Mouse (Mus musculus): Measurements from ENCODE around the gene Myo1a. TPM values are rescaled to one million over a fixed set of nuclear protein-coding genes. Genes with fewer than 3 reads are reported as not detected.
"Not testable (repeated sequence)": the region's sequence is repeated elsewhere in the genome, so short reads cannot be mapped to it uniquely, and the experiment has no call there.

Gene Myo1a
- total and polyA plus RNA-seq, 3 experiments: 0.21 to 15.1 (median 1.1) TPM

- not testable (repeated sequence) for DNase-seq
Observed at GRCm38 (mm10) chr10:127762926-127763325, 58.0 kb downstream of the Myo1a start.

GRCm38 (mm10) chr10:127763914-127764680 is 59.1 kb downstream of the Myo1a start:
- DNase-seq: peak; percentile 7

GRCm38 (mm10) chr10:127766564-127766963 is 61.6 kb downstream of the Myo1a start:
- no peak for DNase-seq

Other genes with a start within 250 kb of the Myo1a start
- 1 to 10 TPM in 1 of 2 experiments, under 1 TPM in 1; 0.93 to 1.8 TPM for gene Stac3, start 203.5 kb upstream of the Myo1a start, total RNA-seq (2021)
- gene Stac3, start 203.5 kb upstream of the Myo1a start, polyA plus RNA-seq (2012; rRNA removed): 1.5 and 2.5 TPM in 2 replicates
- gene Ndufa4l2, start 190.2 kb upstream of the Myo1a start, total RNA-seq (2021): 10 to 100 TPM; 45.8 to 53.5 TPM
- gene Ndufa4l2, start 190.2 kb upstream of the Myo1a start, polyA plus RNA-seq (2012; rRNA removed): 86.0 and 107 TPM in 2 replicates
- gene Shmt2, start 182.7 kb upstream of the Myo1a start, total RNA-seq (2021): 10 to 100 TPM; 43.3 to 48.8 TPM
- gene Shmt2, start 182.7 kb upstream of the Myo1a start, polyA plus RNA-seq (2012; rRNA removed): 84.2 and 106 TPM in 2 replicates
- gene Nxph4, start 170.6 kb upstream of the Myo1a start, total RNA-seq (2021): 10 to 100 TPM in 1 of 2 experiments, 1 to 10 TPM in 1; 5.0 to 11.7 TPM
- 7.4 and 7.8 TPM in 2 replicates for gene Nxph4, start 170.6 kb upstream of the Myo1a start, polyA plus RNA-seq (2012; rRNA removed)
- gene Lrp1, start 84.0 kb upstream of the Myo1a start, total RNA-seq (2021): 100 to 1,000 TPM; 138 to 196 TPM
- gene Lrp1, start 84.0 kb upstream of the Myo1a start, polyA plus RNA-seq (2012; rRNA removed): 197 and 201 TPM in 2 replicates
- 100 to 1,000 TPM in 1 of 2 experiments, 10 to 100 TPM in 1; 88.3 to 109 TPM for gene Stat6, start 62.2 kb upstream of the Myo1a start, total RNA-seq (2021)
- gene Stat6, start 62.2 kb upstream of the Myo1a start, polyA plus RNA-seq (2012; rRNA removed): 67.6 and 83.8 TPM in 2 replicates
- 1 to 10 TPM; 4.6 to 9.1 TPM for gene Nemp1, start 38.3 kb upstream of the Myo1a start, total RNA-seq (2021)
- gene Nemp1, start 38.3 kb upstream of the Myo1a start, polyA plus RNA-seq (2012; rRNA removed): 1.5 and 2.6 TPM in 2 replicates
- 10 to 100 TPM; 16.9 to 26.6 TPM for gene Nab2, start 36.6 kb upstream of the Myo1a start, total RNA-seq (2021)
- gene Nab2, start 36.6 kb upstream of the Myo1a start, polyA plus RNA-seq (2012; rRNA removed): 35.9 and 38.7 TPM in 2 replicates
- not detected for gene Tac2, start 19.3 kb downstream of the Myo1a start, total RNA-seq (2021)
- gene Tac2, start 19.3 kb downstream of the Myo1a start, polyA plus RNA-seq (2012; rRNA removed): 0.18 and 0.38 TPM in 2 replicates
- 10 to 100 TPM; 11.0 to 11.8 TPM for gene Zbtb39, start 34.4 kb downstream of the Myo1a start, total RNA-seq (2021)
- gene Zbtb39, start 34.4 kb downstream of the Myo1a start, polyA plus RNA-seq (2012; rRNA removed): 5.6 and 5.8 TPM in 2 replicates
- gene Gpr182, start 46.6 kb downstream of the Myo1a start, total RNA-seq (2021): 1 to 10 TPM; 8.2 to 8.5 TPM
- gene Gpr182, start 46.6 kb downstream of the Myo1a start, polyA plus RNA-seq (2012; rRNA removed): 18.5 and 21.0 TPM in 2 replicates
- 1 to 10 TPM in 1 of 2 experiments, under 1 TPM in 1; 0.41 to 1.5 TPM for gene Rdh1, start 54.6 kb downstream of the Myo1a start, total RNA-seq (2021)
- gene Rdh1, start 54.6 kb downstream of the Myo1a start, polyA plus RNA-seq (2012; rRNA removed): 0.98 and 1.4 TPM in 2 replicates
- gene Rdh16f1, start 54.6 kb downstream of the Myo1a start, total RNA-seq (2021): 1 to 10 TPM; 1.1 to 2.9 TPM
- gene Rdh16f1, start 54.6 kb downstream of the Myo1a start, polyA plus RNA-seq (2012; rRNA removed): 1.5 TPM in 2 replicates
- under 1 TPM in 1 of 2 experiments, not detected in 1; 0.46 TPM for gene Rdh9, start 71.2 kb downstream of the Myo1a start, total RNA-seq (2021)
- 0.22 and 0.31 TPM in 2 replicates for gene Rdh9, start 71.2 kb downstream of the Myo1a start, polyA plus RNA-seq (2012; rRNA removed)
- gene Rdh16, start 96.0 kb downstream of the Myo1a start, total RNA-seq (2021): 1 to 10 TPM in 1 of 2 experiments, under 1 TPM in 1; 0.79 to 1.3 TPM
- 0.12 TPM in 1 of 2 replicates, not detected in the other for gene Rdh16, start 96.0 kb downstream of the Myo1a start, polyA plus RNA-seq (2012; rRNA removed)
- not detected for gene Rdh19, start 144.8 kb downstream of the Myo1a start, total RNA-seq (2021)
- not detected in 2 replicates for gene Rdh19, start 144.8 kb downstream of the Myo1a start, polyA plus RNA-seq (2012; rRNA removed)
- gene Rdh16f2, start 161.3 kb downstream of the Myo1a start, total RNA-seq (2021): under 1 TPM in 1 of 2 experiments, not detected in 1; 0.23 TPM
- gene Rdh16f2, start 161.3 kb downstream of the Myo1a start, polyA plus RNA-seq (2012; rRNA removed): not detected in 2 replicates
- 1 to 10 TPM in 1 of 2 experiments, not detected in 1; 2.0 TPM for gene Rdh7, start 183.6 kb downstream of the Myo1a start, total RNA-seq (2021)
- 0.17 TPM in 1 of 2 replicates, not detected in the other for gene Rdh7, start 183.6 kb downstream of the Myo1a start, polyA plus RNA-seq (2012; rRNA removed)
- gene Sdr9c7, start 193.3 kb downstream of the Myo1a start, total RNA-seq (2021): 1 to 10 TPM in 1 of 2 experiments, under 1 TPM in 1; 0.41 to 1.9 TPM
- gene Sdr9c7, start 193.3 kb downstream of the Myo1a start, polyA plus RNA-seq (2012; rRNA removed): 0.74 and 0.85 TPM in 2 replicates

All from adrenal gland, adult 2 months (tissue).